Mouse (Mus musculus): ENCODE results near the gene Scrn3.

The Scrn3 gene

DNA sequence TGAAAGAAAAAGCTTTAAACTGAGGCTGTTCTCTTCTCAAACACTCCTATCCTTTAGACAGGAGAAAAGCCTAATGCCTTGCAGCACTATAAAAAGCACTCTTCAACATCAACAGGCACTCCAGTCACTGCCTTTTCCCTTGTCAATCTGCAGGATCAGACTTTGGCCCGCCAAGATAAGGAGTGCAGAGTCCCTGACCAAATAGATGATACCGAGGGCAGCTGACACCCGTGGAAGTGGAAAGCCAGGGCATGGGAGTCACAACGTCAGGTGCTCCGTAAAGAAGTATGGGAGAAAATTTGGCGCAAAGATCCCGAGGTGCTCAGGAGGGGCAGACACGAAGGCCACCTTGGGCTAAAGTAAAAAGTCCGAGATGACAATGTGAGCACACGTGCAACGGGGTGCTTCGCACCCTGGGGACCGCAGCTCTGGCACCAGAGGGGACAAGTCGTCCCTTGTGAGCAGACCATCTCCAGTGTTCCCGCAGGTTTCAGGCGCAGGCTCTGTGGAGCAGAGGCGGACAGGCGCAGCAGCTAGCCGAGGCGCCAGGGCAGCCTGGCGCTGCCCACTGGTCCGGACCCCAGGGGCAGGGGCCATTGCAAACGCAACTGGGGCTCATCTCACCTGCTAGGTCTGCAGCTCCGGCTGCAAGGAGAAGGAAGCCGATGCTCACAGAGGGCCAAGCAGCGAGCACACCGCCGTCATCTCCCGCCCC lies 73.4 kb downstream of the Scrn3 start:
- no peak for DNase-seq (ENCODE audit: low spot score)

DNA sequence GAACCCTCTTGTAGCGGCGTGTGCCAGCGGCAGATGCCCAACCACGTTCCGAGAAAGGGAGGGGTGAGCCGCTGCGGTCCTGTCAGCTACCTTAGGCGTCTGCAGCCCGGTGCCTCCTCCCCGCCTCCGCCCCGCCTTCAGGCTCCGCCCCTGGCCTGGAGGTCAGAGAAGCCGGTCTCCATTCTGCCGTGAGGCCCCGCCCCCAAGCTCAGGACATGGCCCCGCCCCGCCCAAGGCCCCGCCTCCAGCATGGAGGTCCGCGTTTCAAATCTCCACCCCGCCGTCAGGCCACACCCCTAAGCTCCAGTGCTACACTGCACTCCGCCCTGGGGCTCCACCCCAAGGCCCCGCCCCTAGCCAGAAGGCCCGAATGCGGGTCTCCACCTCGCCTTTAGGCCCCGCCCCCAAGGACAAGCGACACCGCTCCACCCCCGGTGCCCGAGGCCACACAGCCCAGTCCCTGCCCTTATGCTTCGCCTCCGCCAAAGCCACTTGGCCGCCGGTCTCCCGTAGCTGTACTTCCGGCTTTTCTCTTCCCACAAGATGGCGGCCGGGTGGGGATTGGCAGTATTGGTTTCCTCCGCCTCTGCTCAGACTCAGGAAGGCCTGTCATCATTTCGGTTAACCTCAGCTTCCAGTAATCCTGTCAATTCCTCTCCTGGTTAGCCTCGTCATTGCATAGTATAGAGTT lies 74.1 kb downstream of the Scrn3 start, which contains the start of gene Gpr155:
Gene Gpr155, minus strand, starts transcription at position 217 of the 691 bp plus-strand sequence.
- peak; percentile 98 for DNase-seq (ENCODE audit: low spot score)

Data from ovary, postnatal 14 days (tissue).